ENCODE assay signal across 20 mouse cellular contexts in the genomic region with DNA sequence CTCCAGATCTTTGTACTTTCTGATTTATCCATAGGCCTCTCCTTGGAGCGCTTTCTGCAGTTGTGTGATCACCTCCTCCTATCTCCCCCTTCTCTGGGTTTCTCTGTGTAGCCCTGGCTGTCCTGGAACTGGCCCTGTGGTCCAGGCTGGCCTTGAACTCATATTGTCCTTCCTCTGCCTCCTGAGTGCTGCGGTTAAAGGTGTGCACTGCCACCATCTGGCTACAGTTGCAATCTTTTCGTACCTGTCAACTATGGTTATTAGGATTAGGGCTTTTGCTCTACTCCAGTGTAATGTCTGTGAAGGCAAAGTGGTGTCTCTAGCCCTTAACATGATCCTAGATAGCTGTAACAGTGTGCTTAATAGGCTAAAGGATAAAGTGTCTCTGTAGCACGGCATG. TPM values are rescaled to one million over a fixed set of nuclear protein-coding genes. Genes with fewer than 3 reads are reported as not detected.
DNase-seq lines count a peak whose midpoint lies in the region; ATAC-seq and TF ChIP-seq lines count a peak whose summit lies in the region.
"Had no signal": no experiment of that assay in that cellular context is flagged by ENCODE, and none has a peak within 500 bp of the region (broad histone marks: within the 10 kb centered on the region; RNA-seq: fewer than 3 reads in every experiment).

No protein-coding gene starts in this region.

- H3K9ac ChIP-seq in forebrain, postnatal 0 days: no peak overlapping the region
- H3K9ac ChIP-seq in kidney, postnatal 0 days (ENCODE audit: low read depth, low read length): no peak overlapping the region
- H3K9ac ChIP-seq: embryonic facial prominence, embryonic 12.5 days; liver, embryonic 13.5 days; neural tube, embryonic 13.5 days had no signal

- TF ChIP-seq POLR2A in cortical plate, adult 2 months (IDR thresholded peaks at IDR 0.05; ENCODE audit: extremely low read depth, insufficient read depth, low read length): no peak

- intact Hi-C loops in left cerebral cortex, postnatal 14 days (cut with DNase I): no loop called here

- H3K9me3 ChIP-seq in forebrain, postnatal 0 days (ENCODE audit: low read length): no peaks in the 10 kb centered on the region
- no peaks in the 10 kb centered on the region for H3K9me3 ChIP-seq in forebrain, embryonic 10.5 days
- H3K9me3 ChIP-seq in kidney, postnatal 0 days (replicated peaks; ENCODE audit: low read length): no peaks in the 10 kb centered on the region
- H3K9me3 ChIP-seq: embryonic facial prominence, embryonic 12.5 days; liver, embryonic 13.5 days; neural tube, embryonic 13.5 days had no signal

- no peak for ATAC-seq in forebrain, postnatal 0 days
- ATAC-seq in kidney, postnatal 0 days (replicated peaks; ENCODE audit: low FRiP score, low read depth): no peak
- ATAC-seq: forebrain, embryonic 16.5 days; hindbrain, embryonic 16.5 days had no signal

- H3K27me3 ChIP-seq in forebrain, postnatal 0 days (ENCODE audit: insufficient read depth, low read length): no peaks in the 10 kb centered on the region
- no peaks in the 10 kb centered on the region for H3K27me3 ChIP-seq in forebrain, embryonic 10.5 days (ENCODE audit: poor library complexity, severe bottlenecking)
- H3K27me3 ChIP-seq in kidney, postnatal 0 days (ENCODE audit: insufficient read depth, low read length): no peaks in the 10 kb centered on the region
- H3K27me3 ChIP-seq: embryonic facial prominence, embryonic 12.5 days; liver, embryonic 13.5 days; neural tube, embryonic 13.5 days had no signal

- TF ChIP-seq CTCF in forebrain, postnatal 0 days (IDR thresholded peaks at IDR 0.05; ENCODE audit: low read depth): 0 out of 2 replicates have a peak, but pooled peaks have one; percentile 17
- peak; percentile 30; the same call in 1 of the 2 replicates for TF ChIP-seq CTCF in kidney, postnatal 0 days (IDR thresholded peaks at IDR 0.05; ENCODE audit: low read depth)
- 0 out of 2 replicates have a peak, but pooled peaks have one; percentile 16 for TF ChIP-seq CTCF in cortical plate, adult 2 months (IDR thresholded peaks at IDR 0.05; ENCODE audit: extremely low read depth, insufficient read depth, low read length)

- DNase-seq in forebrain, postnatal 0 days: no peak
- DNase-seq in forebrain, embryonic 10.5 days (ENCODE audit: extremely low spot score, low spot score): no peak
- DNase-seq in kidney, postnatal 0 days (ENCODE audit: low spot score): no peak
- no peak for DNase-seq in kidney, adult 8-10 months
- peak; percentile 26 for DNase-seq in A20 (ENCODE audit: low read depth, low spot score)
- no peak for DNase-seq in left cerebral cortex, postnatal 14 days (ENCODE audit: low spot score in 2 of 2)
- DNase-seq: adrenal gland, postnatal 14 days; cerebellum, adult 8-10 months; heart, postnatal 10 days; kidney, adult 9 months; layer of hippocampus, postnatal 36 days; liver, embryonic 13.5 days; lung, postnatal 14 days; right cerebral cortex, postnatal 14 days; thymus, postnatal 4 days had no signal

- no peak overlapping the region for H3K27ac ChIP-seq in forebrain, postnatal 0 days (ENCODE audit: low read depth, low read length)
- H3K27ac ChIP-seq in forebrain, embryonic 10.5 days: no peak overlapping the region
- no peak overlapping the region for H3K27ac ChIP-seq in kidney, postnatal 0 days
- H3K27ac ChIP-seq in cortical plate, adult 2 months (ENCODE audit: insufficient read depth, low read length): no peak overlapping the region
- H3K27ac ChIP-seq: embryonic facial prominence, embryonic 12.5 days; liver, embryonic 13.5 days; neural tube, embryonic 13.5 days had no signal

- peaks cover 19% of the 10 kb centered on the region for H3K36me3 ChIP-seq in forebrain, postnatal 0 days (ENCODE audit: insufficient read depth)
- H3K36me3 ChIP-seq in forebrain, embryonic 10.5 days (replicated peaks): peaks cover 53% of the 10 kb centered on the region
- peaks cover 10% of the 10 kb centered on the region; the same call in 1 of the 2 replicates for H3K36me3 ChIP-seq in kidney, postnatal 0 days (ENCODE audit: insufficient read depth, low read length)

- no peak overlapping the region for H3K4me2 ChIP-seq in forebrain, postnatal 0 days (ENCODE audit: low read depth)
- no peak overlapping the region for H3K4me2 ChIP-seq in kidney, postnatal 0 days (ENCODE audit: low read length)
- H3K4me2 ChIP-seq: embryonic facial prominence, embryonic 12.5 days; liver, embryonic 13.5 days; neural tube, embryonic 13.5 days had no signal

- no peak overlapping the region for H3K4me3 ChIP-seq in forebrain, postnatal 0 days (ENCODE audit: low read depth, low read length)
- H3K4me3 ChIP-seq in forebrain, embryonic 10.5 days: no peak overlapping the region
- H3K4me3 ChIP-seq in kidney, postnatal 0 days (replicated peaks; ENCODE audit: low read depth, low read length): no peak overlapping the region
- no peak overlapping the region for H3K4me3 ChIP-seq in cortical plate, adult 2 months (ENCODE audit: insufficient read depth, low read length)
- H3K4me3 ChIP-seq: embryonic facial prominence, embryonic 12.5 days; liver, embryonic 13.5 days; neural tube, embryonic 13.5 days had no signal

- no peaks in the 10 kb centered on the region for H3K4me1 ChIP-seq in forebrain, postnatal 0 days (ENCODE audit: insufficient read depth)
- H3K4me1 ChIP-seq in forebrain, embryonic 10.5 days: peaks cover 10% of the 10 kb centered on the region
- 0 out of 2 replicates have a peak, but pooled peaks cover 4% of the 10 kb centered on the region for H3K4me1 ChIP-seq in kidney, postnatal 0 days (replicated peaks; ENCODE audit: insufficient read depth, low read length)
- peaks cover 2% of the 10 kb centered on the region; the same call in 1 of the 2 replicates for H3K4me1 ChIP-seq in cortical plate, adult 2 months (ENCODE audit: control insufficient read depth, insufficient read depth, low read length)

- 84% methylated on average over 4 of the region's 4 CpGs for WGBS in forebrain, postnatal 0 days
- WGBS in forebrain, embryonic 10.5 days: 88% methylated on average over 4 of the region's 4 CpGs
- 87% methylated on average over 4 of the region's 4 CpGs for WGBS in kidney, postnatal 0 days

RNA-seq across cellular contexts. Expression of a gene that starts 5.0 kb away (rescaled TPM):
- 55.2 and 60.4 TPM in 2 replicates for total RNA-seq in forebrain, postnatal 0 days (2014; rRNA removed)
- polyA plus RNA-seq in forebrain, postnatal 0 days (2015; fragmentation: Nextera tagmentation; extraction: Ambion mirVana): 70.0 and 76.7 TPM in 2 replicates
- polyA plus RNA-seq in forebrain, embryonic 10.5 days (2016; fragmentation: Nextera tagmentation; extraction: Ambion mirVana): 73.4 and 77.1 TPM in 2 replicates
- polyA plus RNA-seq in kidney, postnatal 0 days (2015; fragmentation: Nextera tagmentation; extraction: Ambion mirVana): 134 and 137 TPM in 2 replicates
- polyA plus RNA-seq in cortical plate, adult 2 months (2012; rRNA removed): 61.4 and 70.4 TPM in 2 replicates
- 10 to 100 TPM; 44.0 to 46.4 TPM for total RNA-seq in left cerebral cortex, postnatal 14 days (2021)

RNA-seq across cellular contexts. Expression of a gene that starts 28.1 kb away (rescaled TPM):
- total RNA-seq in forebrain, postnatal 0 days (2014; rRNA removed): 80.7 and 82.2 TPM in 2 replicates
- 48.2 and 59.3 TPM in 2 replicates for polyA plus RNA-seq in forebrain, postnatal 0 days (2015; fragmentation: Nextera tagmentation; extraction: Ambion mirVana)
- polyA plus RNA-seq in forebrain, embryonic 10.5 days (2016; fragmentation: Nextera tagmentation; extraction: Ambion mirVana): 135 TPM in 2 replicates
- polyA plus RNA-seq in kidney, postnatal 0 days (2015; fragmentation: Nextera tagmentation; extraction: Ambion mirVana): 50.9 and 51.0 TPM in 2 replicates
- 19.7 and 20.5 TPM in 2 replicates for polyA plus RNA-seq in cortical plate, adult 2 months (2012; rRNA removed)
- total RNA-seq in left cerebral cortex, postnatal 14 days (2021): 10 to 100 TPM; 74.1 to 81.2 TPM

RNA-seq across cellular contexts. Expression of a gene that starts 36.6 kb away (rescaled TPM):
- total RNA-seq in forebrain, postnatal 0 days (2014; rRNA removed): 13.2 and 18.7 TPM in 2 replicates
- polyA plus RNA-seq in forebrain, postnatal 0 days (2015; fragmentation: Nextera tagmentation; extraction: Ambion mirVana): 26.3 and 36.7 TPM in 2 replicates
- polyA plus RNA-seq in forebrain, embryonic 10.5 days (2016; fragmentation: Nextera tagmentation; extraction: Ambion mirVana): 52.5 and 53.6 TPM in 2 replicates
- polyA plus RNA-seq in kidney, postnatal 0 days (2015; fragmentation: Nextera tagmentation; extraction: Ambion mirVana): 54.3 and 64.6 TPM in 2 replicates
- 32.6 and 33.4 TPM in 2 replicates for polyA plus RNA-seq in cortical plate, adult 2 months (2012; rRNA removed)
- 10 to 100 TPM; 15.3 to 17.7 TPM for total RNA-seq in left cerebral cortex, postnatal 14 days (2021)
